Mouse (Mus musculus): ENCODE measurements around the gene Zfp422. TPM values are rescaled to one million over a fixed set of nuclear protein-coding genes. Genes with fewer than 3 reads are reported as not detected.
"Not testable (repeated sequence)": the region's sequence is repeated elsewhere in the genome, so short reads cannot be mapped to it uniquely, and the experiment has no call there.

Gene Zfp422
- polyA plus RNA-seq, 1 experiment from 2014 or later, result 316 TPM

DNA sequence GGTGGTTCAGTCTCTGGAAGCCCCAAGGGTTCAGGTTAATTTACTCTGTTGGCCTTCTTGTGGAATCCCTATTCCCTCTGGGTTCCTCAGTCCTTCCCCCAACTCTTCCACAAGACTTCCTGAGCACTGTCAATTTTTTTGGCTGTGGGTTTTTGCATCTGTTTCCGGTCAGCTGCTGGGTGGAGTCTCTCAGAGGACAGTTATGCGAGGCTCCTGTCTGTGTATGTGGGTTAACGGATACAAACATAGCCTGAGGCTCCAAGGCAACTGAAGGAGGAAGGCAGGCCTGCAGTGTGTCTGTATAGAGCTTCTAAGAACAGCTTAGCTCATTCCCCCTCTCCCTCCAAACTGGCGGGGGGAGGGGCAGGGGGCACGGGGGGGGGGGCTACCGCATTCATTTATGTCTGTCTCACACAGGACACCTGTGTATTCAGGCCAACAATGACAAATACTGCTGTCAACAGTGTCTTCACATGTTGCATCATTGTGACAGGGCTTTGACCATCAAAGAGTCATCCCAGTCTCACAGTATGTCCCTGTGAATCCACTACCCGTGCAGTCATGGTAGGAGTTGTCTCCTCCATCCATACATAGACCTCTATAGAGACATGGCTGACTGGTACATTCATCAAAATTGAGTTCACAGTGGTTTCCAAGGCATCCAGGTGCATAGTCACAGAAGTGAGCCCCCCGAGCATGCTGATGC is 7.3 kb downstream of the Zfp422 start:
- H3K4me3 ChIP-seq (replicated peaks), result no peak overlapping the region
- WGBS, result 67% methylated on average over 8 of the region's 8 CpGs
- no peak overlapping the region for H3K4me2 ChIP-seq
- H3K27ac ChIP-seq, result no peak overlapping the region
- H3K27me3 ChIP-seq, result no peaks in the 10 kb centered on the region
- ATAC-seq (ENCODE audit: low FRiP score), result no peak
- peaks cover 23% of the 10 kb centered on the region for H3K36me3 ChIP-seq (replicated peaks)
- H3K9ac ChIP-seq, result no peak overlapping the region
- peaks cover 6% of the 10 kb centered on the region for H3K4me1 ChIP-seq
- no peaks in the 10 kb centered on the region for H3K9me3 ChIP-seq

DNA sequence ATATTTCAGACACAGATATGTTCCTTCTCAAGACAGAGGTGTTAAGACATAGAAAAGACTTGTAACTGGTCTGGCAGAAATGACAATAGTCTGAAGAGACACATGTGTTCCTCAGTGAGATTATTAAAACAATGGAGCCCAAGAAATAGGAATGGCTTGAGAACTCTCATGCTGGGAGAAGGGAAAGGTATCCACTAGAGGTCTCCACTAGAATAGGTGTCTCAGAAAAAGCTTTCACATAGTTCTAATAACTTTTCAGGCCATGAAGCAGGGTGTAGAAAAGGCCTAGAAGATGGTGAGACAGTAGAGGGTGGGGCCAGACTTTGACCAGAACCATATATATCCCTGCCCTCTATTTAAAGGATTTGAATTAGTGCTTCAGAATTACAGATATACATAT is 10.7 kb downstream of the Zfp422 start:
- H3K27me3 ChIP-seq, result no peaks in the 10 kb centered on the region
- no peaks in the 10 kb centered on the region for H3K4me1 ChIP-seq
- no peak overlapping the region for H3K4me2 ChIP-seq
- H3K4me3 ChIP-seq (replicated peaks), result no peak overlapping the region
- no peak for ATAC-seq (ENCODE audit: low FRiP score)
- H3K27ac ChIP-seq, result no peak overlapping the region
- no peak overlapping the region for H3K9ac ChIP-seq
- H3K9me3 ChIP-seq, result no peaks in the 10 kb centered on the region
- H3K36me3 ChIP-seq (replicated peaks), result no peaks in the 10 kb centered on the region

DNA sequence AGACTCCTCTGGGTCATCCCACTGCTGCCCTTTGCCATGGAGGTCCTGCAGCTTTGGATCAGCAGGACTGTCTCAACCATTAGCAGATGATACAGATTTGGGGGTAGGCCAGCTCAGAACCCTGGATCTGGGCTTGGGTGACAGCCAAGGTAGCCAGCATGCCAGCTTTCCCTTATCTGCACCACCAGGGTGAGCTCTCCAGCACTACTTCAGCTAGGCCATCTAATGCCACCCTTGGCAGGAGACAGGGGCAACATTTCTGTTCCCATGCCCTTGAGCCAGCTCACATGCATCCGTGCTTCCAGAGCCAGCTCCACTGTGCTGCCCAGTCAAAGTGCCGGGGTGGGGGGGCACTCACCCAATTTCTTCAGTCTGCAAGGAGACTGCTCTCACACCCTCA is 13.1 kb downstream of the Zfp422 start:
- no peak overlapping the region for H3K27ac ChIP-seq
- no peak overlapping the region for H3K4me3 ChIP-seq (replicated peaks)
- no peaks in the 10 kb centered on the region for H3K4me1 ChIP-seq
- WGBS, result 86% methylated on average over 2 of the region's 2 CpGs
- no peaks in the 10 kb centered on the region for H3K27me3 ChIP-seq
- ATAC-seq (ENCODE audit: low FRiP score), result no peak
- no peak overlapping the region for H3K9ac ChIP-seq
- no peak overlapping the region for H3K4me2 ChIP-seq
- H3K36me3 ChIP-seq (replicated peaks), result no peaks in the 10 kb centered on the region
- no peaks in the 10 kb centered on the region for H3K9me3 ChIP-seq

DNA sequence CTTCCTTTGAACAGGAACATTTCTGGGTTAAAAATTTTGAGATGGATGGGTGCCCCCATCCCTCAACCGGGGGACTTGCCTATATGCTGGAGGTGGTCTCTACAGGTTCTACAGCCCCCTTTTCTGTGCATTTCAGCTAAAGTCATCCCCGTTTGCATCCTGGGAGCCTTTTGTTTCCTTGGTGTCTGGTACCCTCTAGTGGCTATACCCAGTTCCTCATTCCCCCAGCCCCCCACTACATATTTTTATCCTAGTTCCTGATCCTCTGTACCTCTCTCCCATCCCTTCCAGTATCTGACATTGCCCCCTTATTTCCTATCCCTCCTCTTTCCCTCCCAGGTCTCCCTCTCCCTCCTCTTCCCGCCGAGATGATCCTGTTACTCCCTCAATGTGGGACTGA is 21.6 kb downstream of the Zfp422 start:
- no peak for ATAC-seq (ENCODE audit: low FRiP score)
- no peak overlapping the region for H3K4me2 ChIP-seq
- no peaks in the 10 kb centered on the region for H3K27me3 ChIP-seq
- H3K27ac ChIP-seq, result no peak overlapping the region
- H3K9me3 ChIP-seq, result no peaks in the 10 kb centered on the region
- 48% methylated on average over 4 of the region's 4 CpGs for WGBS
- H3K9ac ChIP-seq, result no peak overlapping the region
- H3K4me1 ChIP-seq, result no peaks in the 10 kb centered on the region
- no peak overlapping the region for H3K4me3 ChIP-seq (replicated peaks)
- H3K36me3 ChIP-seq (replicated peaks), result no peaks in the 10 kb centered on the region

DNA sequence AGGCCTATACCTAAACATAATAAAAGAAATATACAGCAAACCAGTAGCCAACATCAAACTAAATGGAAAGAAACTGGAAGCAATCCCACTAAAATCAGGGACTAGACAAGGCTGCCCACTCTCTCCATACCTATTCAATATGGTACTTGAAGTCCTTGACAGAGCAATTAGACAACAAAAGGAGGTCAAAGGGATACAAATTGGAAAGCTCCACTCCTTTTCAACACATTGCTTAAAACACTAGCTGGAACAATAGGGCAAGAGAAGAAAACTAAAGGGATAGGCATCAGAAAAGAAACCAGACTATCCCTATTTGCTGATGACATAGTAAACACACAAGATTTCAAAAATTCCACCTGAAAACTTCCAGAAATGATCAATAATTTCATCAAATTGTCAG is 27.8 kb downstream of the Zfp422 start:
- ATAC-seq (ENCODE audit: low FRiP score); H3K9ac ChIP-seq; H3K4me1 ChIP-seq; H3K9me3 ChIP-seq; H3K4me2 ChIP-seq; H3K27me3 ChIP-seq; H3K36me3 ChIP-seq (replicated peaks); H3K4me3 ChIP-seq (replicated peaks); H3K27ac ChIP-seq: not testable (repeated sequence)

DNA sequence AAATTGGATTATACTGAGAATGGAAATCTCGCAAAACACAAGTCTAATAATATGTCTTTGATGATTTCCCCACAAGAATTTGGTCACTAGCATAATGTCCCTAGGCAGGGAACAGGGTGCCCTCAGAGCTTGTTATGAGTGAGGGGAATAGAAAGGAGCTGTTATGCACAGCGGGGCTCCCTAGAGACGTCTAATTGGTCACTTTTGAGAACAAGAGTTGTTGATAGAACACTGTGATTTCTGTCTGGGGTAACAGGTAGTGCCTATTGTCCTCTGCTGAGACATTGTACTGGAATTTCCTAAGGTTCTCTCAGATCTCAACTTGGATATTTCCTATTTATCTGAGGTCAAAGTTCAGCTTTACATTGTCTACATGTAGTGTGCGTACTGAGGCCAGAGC is 44.7 kb downstream of the Zfp422 start, which contains the start of gene Olfr215:
Gene Olfr215 (minus strand): TSS at position 101 of the 400 bp plus-strand sequence.
- no peak within 1 kb of the TSS for H3K9ac ChIP-seq
- no peak within 1 kb of the TSS for H3K4me2 ChIP-seq
- 65% methylated on average over 4 of the region's 4 CpGs for WGBS
- H3K4me1 ChIP-seq, result no peaks in the 10 kb centered on the region
- no peak within 1 kb of the TSS for H3K27ac ChIP-seq
- no peaks in the 10 kb centered on the region for H3K9me3 ChIP-seq
- H3K27me3 ChIP-seq, result no peaks in the 10 kb centered on the region
- no peaks in the 10 kb centered on the region for H3K36me3 ChIP-seq (replicated peaks)
- ATAC-seq (ENCODE audit: low FRiP score), result no peak
- no peak within 1 kb of the TSS for H3K4me3 ChIP-seq (replicated peaks)

Small RNA genes lying within 50 kb of the gene (microRNA-seq; reads per million reads assigned to microRNA genes)
- gene Mir7043, result 1.9 reads per million

Other genes with a start within 250 kb of the Zfp422 start
- gene Alox5, start 167.8 kb downstream of the Zfp422 start, polyA plus RNA-seq (2016; fragmentation: Nextera tagmentation; extraction: Ambion mirVana), result 0.29 and 0.53 TPM in 2 replicates
- gene Olfr211, start 139.9 kb downstream of the Zfp422 start, polyA plus RNA-seq (2016; fragmentation: Nextera tagmentation; extraction: Ambion mirVana), result not detected in 2 replicates
- gene Olfr212, start 122.5 kb downstream of the Zfp422 start, polyA plus RNA-seq (2016; fragmentation: Nextera tagmentation; extraction: Ambion mirVana), result not detected in 2 replicates
- gene Olfr213, start 90.5 kb downstream of the Zfp422 start, polyA plus RNA-seq (2016; fragmentation: Nextera tagmentation; extraction: Ambion mirVana), result not detected in 2 replicates
- gene Gm5580, start 77.9 kb downstream of the Zfp422 start, polyA plus RNA-seq (2016; fragmentation: Nextera tagmentation; extraction: Ambion mirVana), result 0.28 and 0.68 TPM in 2 replicates
- gene Olfr214, start 74.8 kb downstream of the Zfp422 start, polyA plus RNA-seq (2016; fragmentation: Nextera tagmentation; extraction: Ambion mirVana), result not detected in 2 replicates
- gene Olfr215, start 44.8 kb downstream of the Zfp422 start, polyA plus RNA-seq (2016; fragmentation: Nextera tagmentation; extraction: Ambion mirVana), result not detected in 2 replicates
- 4.2 and 4.8 TPM in 2 replicates for gene Depp1, start 21.6 kb upstream of the Zfp422 start, polyA plus RNA-seq (2016; fragmentation: Nextera tagmentation; extraction: Ambion mirVana)
- 17.1 and 19.9 TPM in 2 replicates for gene Rassf4, start 45.0 kb upstream of the Zfp422 start, polyA plus RNA-seq (2016; fragmentation: Nextera tagmentation; extraction: Ambion mirVana)
- 0.11 and 0.14 TPM in 2 replicates for gene Tmem72, start 87.9 kb upstream of the Zfp422 start, polyA plus RNA-seq (2016; fragmentation: Nextera tagmentation; extraction: Ambion mirVana)